Mouse (Mus musculus) olfactory bulb, adult 2 months (tissue): ENCODE data around the gene Morn1. TPM values are rescaled to one million over a fixed set of nuclear protein-coding genes. Genes with fewer than 3 reads are reported as not detected.

Experiments
- H3K27ac ChIP-seq: fragments of 200-500 bp; 2 replicates; pipeline ENCODE4 v1.5.1; 2012; ENCODE audit warnings: low read depth, low read length; ENCODE audit not compliant: insufficient read depth
- H3K4me1 ChIP-seq: fragments of 200-500 bp; 2 replicates; pipeline ENCODE4 v1.6.1; 2012; ENCODE audit warnings: low read length; ENCODE audit not compliant: control insufficient read depth, insufficient read depth
- H3K4me3 ChIP-seq: fragments of 200-500 bp; 2 replicates; pipeline ENCODE4 v1.5.1; 2012; ENCODE audit warnings: mild to moderate bottlenecking, low read depth, low read length, moderate library complexity; ENCODE audit not compliant: insufficient read depth
- CTCF ChIP-seq: fragments of 200-500 bp; IDR thresholded peaks from 2 replicates; pipeline ENCODE4 v1.5.1; 2012; ENCODE audit warnings: low read depth, mild to moderate bottlenecking, low read length, moderate library complexity; ENCODE audit not compliant: insufficient read depth
- POLR2A ChIP-seq: fragments of 200-500 bp; IDR thresholded peaks from 2 replicates; pipeline ENCODE4 v1.6.1; 2012; ENCODE audit warnings: mild to moderate bottlenecking, low read depth, low read length, moderate library complexity; ENCODE audit not compliant: insufficient read depth
- WGBS: fragments of 180-500 bp; shearing (Covaris S2); methylation state at CpG from one replicate; pipeline ENCODE4 v1.1.7; 2018; 5-methylcytosine and 5-hydroxymethylcytosine counted together
- polyA plus RNA-seq: library from polyadenylated mRNA; stranded (reverse); fragments of >200 nt; gene quantifications from 2 replicates; pipeline ENCODE4 v1.2.4, GENCODE M21; 2012; ENCODE audit warnings: low replicate concordance; ENCODE audit not compliant: missing spikeins, insufficient read depth, insufficient read length

The Morn1 gene
- polyA plus RNA-seq = not detected in 2 replicates

GRCm38 (mm10) chr4:155086108-155087024, at the start of gene Morn1, which contains the start of gene Rer1:
Gene Morn1, plus strand, starts transcription at chr4:155086577.
Gene Rer1, minus strand, starts transcription at chr4:155086382.
- peaks cover 20% of the 10 kb centered on the region for H3K4me1 ChIP-seq
- no peak within 1 kb of the TSS for H3K27ac ChIP-seq
- under 1% methylated on average over 85 of the region's 85 CpGs for WGBS
- peak within 1 kb of the TSS; percentile 88 for H3K4me3 ChIP-seq
- TF ChIP-seq POLR2A = peak; percentile 91
- no peak for TF ChIP-seq CTCF

DNA sequence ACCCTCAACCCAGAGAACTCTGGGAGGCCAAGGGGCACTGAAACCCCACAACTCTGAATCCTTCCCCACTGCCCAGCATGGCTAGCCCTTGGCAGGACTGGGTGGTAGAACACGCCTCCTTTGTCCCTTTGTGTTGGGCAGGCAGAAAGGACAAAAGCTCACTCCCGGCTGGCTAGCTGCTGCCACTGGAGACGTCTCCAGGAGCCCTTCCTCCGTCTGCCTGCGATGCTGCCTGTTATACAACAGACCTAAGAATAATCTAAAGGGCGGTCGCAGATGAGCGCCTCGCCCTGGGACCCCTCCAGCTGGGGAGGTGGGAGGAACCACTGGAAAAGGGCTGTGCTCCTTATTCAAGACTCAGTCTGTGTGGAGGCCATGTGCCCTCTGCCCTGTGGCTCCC, 46.2 kb upstream of the Morn1 start:
- Histone ChIP-seq H3K4me3 (peak overlapping the region; percentile 37), H3K27ac (peak overlapping the region; percentile 93), H3K4me1 (peaks cover 63% of the 10 kb centered on the region)
- TF ChIP-seq POLR2A (0 out of 2 replicates have a peak, but pooled peaks have one; percentile 12), CTCF (no peak)
- 24% methylated on average over 9 of the region's 9 CpGs for WGBS

GRCm38 (mm10) chr4:155040696-155041095, 45.7 kb upstream of the Morn1 start:
- Histone ChIP-seq H3K4me1 (peaks cover 59% of the 10 kb centered on the region), H3K27ac (peak overlapping the region; percentile 93), H3K4me3 (peak overlapping the region; percentile 37)
- TF ChIP-seq CTCF = no peak
- no peak for TF ChIP-seq POLR2A
- WGBS = 37% methylated on average over 6 of the region's 6 CpGs

- Histone ChIP-seq H3K27ac (peak overlapping the region; percentile 62), H3K4me1 (peaks cover 50% of the 10 kb centered on the region), H3K4me3 (peak overlapping the region; percentile 50)
- TF ChIP-seq CTCF = no peak
- TF ChIP-seq POLR2A = peak; percentile 64
- 4% methylated on average over 51 of the region's 65 CpGs for WGBS
Observed at GRCm38 (mm10) chr4:155042606-155043288, 43.6 kb upstream of the Morn1 start.

DNA sequence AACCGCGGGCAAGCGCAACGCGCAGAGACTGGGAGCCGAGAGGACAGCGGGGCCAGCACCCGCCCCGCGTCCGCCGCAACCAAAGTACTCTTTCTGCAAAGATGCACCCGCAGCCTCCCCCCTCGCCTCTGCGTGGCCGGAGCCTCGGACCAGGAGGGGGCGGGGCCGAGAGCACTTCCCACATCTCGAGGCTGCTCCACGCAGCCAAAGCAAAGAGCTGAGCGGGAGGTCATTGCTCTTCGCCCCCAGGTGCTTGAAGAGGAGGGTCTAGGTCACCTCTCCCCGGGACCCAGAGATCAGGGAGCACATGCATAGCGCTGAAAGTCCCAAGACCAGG, 43.1 kb upstream of the Morn1 start:
- peak overlapping the region; percentile 50 for H3K4me3 ChIP-seq
- peak overlapping the region; percentile 12; the same call in 1 of the 2 replicates for H3K27ac ChIP-seq
- H3K4me1 ChIP-seq = peaks cover 48% of the 10 kb centered on the region
- 2% methylated on average over 25 of the region's 25 CpGs for WGBS
- TF ChIP-seq CTCF (no peak), POLR2A (no peak)

DNA sequence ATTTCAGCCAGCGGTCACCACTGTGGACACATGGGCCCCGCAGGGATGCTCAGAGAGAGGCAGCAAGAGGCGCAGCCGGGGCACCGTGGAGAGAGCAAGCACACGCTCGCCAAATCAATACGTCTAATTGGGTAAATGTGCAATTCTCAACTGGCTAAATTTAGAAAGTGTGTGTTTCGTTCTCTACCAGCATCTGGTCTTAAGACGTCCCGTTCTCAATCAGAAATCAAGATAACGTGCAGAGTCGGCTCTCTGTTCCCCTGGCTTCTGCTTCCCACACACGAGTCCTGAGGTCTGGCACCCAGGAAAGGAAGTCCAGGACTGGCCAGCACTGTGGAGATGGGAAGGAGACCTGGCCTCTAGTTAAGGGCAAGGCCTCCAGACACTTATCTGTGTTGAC, 39.7 kb upstream of the Morn1 start:
- H3K27ac ChIP-seq = no peak overlapping the region

DNA sequence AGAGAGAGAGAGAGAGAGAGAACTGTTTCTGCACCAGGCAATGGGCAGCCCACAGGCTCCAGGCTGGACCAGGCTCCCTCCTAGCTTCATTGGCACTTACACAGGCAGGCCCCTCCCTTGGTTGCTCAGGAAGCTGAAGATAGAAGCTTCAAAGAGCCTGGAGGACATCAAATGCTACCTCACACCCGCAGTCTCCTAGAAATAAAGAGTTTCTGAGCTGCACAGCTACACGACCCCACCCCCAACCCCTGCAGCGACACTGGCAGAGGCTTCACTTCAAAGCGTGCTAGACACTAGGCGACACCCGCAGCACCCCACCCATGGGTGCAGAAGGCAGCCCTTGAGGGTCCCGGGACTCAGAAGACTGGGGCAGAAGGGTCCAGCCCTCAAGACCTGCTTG, 36.3 kb upstream of the Morn1 start:
- Histone ChIP-seq H3K4me1 (peaks cover 10% of the 10 kb centered on the region), H3K27ac (no peak overlapping the region), H3K4me3 (no peak overlapping the region)
- 71% methylated on average over 7 of the region's 7 CpGs for WGBS
- no peak for TF ChIP-seq POLR2A
- no peak for TF ChIP-seq CTCF

More for the DNA sequence above, 39.7 kb upstream of the Morn1 start:
- WGBS = 71% methylated on average over 14 of the region's 14 CpGs
- Histone ChIP-seq H3K4me3 (no peak overlapping the region), H3K4me1 (peaks cover 25% of the 10 kb centered on the region)
- TF ChIP-seq CTCF = no peak
- TF ChIP-seq POLR2A = no peak

- Histone ChIP-seq H3K27ac (no peak within 1 kb of the TSS), H3K4me1 (peaks cover 7% of the 10 kb centered on the region), H3K4me3 (no peak within 1 kb of the TSS)
- 60% methylated on average over 10 of the region's 10 CpGs for WGBS
- TF ChIP-seq POLR2A (no peak), CTCF (no peak)
Observed at GRCm38 (mm10) chr4:155056724-155057123, 29.7 kb upstream of the Morn1 start, which contains the start of gene Plch2. Gene Plch2, minus strand, starts transcription at chr4:155056784.

GRCm38 (mm10) chr4:155058325-155058724, 28.1 kb upstream of the Morn1 start:
- Histone ChIP-seq H3K27ac (no peak overlapping the region), H3K4me1 (peaks cover 7% of the 10 kb centered on the region), H3K4me3 (no peak overlapping the region)
- WGBS = 72% methylated on average over 10 of the region's 10 CpGs
- no peak for TF ChIP-seq CTCF
- no peak for TF ChIP-seq POLR2A
